Mouse (Mus musculus) myocyte (in vitro differentiated cells): ENCODE results near the gene Lrg1. TPM values are rescaled to one million over a fixed set of nuclear protein-coding genes. Genes with fewer than 3 reads are reported as not detected.

Source experiments
- H3K27me3 ChIP-seq: one replicate; pipeline ENCODE4 v1.6.1; 2011; ENCODE audit not compliant: control insufficient read depth, insufficient read depth, insufficient read length
- H3K36me3 ChIP-seq: one replicate; pipeline ENCODE4 v1.6.1; 2011; ENCODE audit not compliant: control insufficient read depth, insufficient read depth
- H3K4me2 ChIP-seq: one replicate; pipeline ENCODE4 v1.6.1; 2011; ENCODE audit warnings: low read depth, control low read depth
- H3K4me3 ChIP-seq: one replicate; pipeline ENCODE4 v1.5.1; 2011; ENCODE audit warnings: mild to moderate bottlenecking, control low read depth, moderate library complexity
- H3K79me2 ChIP-seq: one replicate; pipeline ENCODE4 v1.6.1; 2011; ENCODE audit not compliant: control insufficient read depth, insufficient read depth
- H3ac ChIP-seq: one replicate; pipeline ENCODE4 v1.6.1; 2011; ENCODE audit not compliant: control insufficient read depth, insufficient read length
- CEBPB ChIP-seq: IDR thresholded peaks from 2 replicates; pipeline ENCODE4 v1.6.1; 2011; ENCODE audit warnings: mild to moderate bottlenecking, moderate library complexity; ENCODE audit not compliant: poor library complexity, insufficient read depth, severe bottlenecking
- E2F4 ChIP-seq: IDR thresholded peaks from one replicate; pipeline ENCODE4 v1.6.1; 2011; ENCODE audit warnings: mild to moderate bottlenecking, control low read depth, moderate library complexity; ENCODE audit not compliant: insufficient read depth
- MAX ChIP-seq: IDR thresholded peaks from one replicate; pipeline ENCODE4 v1.6.1; 2011; ENCODE audit warnings: low read depth, mild to moderate bottlenecking, control low read depth
- MYOD1 ChIP-seq, 3 experiments: IDR thresholded peaks; one replicate each; pipeline ENCODE4 v1.6.1; 2011; ENCODE audit warnings: control low read depth in 2 of 3, low read depth in 2 of 3, mild to moderate bottlenecking in 2 of 3, moderate library complexity in 1 of 3; ENCODE audit not compliant: insufficient read length in 2 of 3, control insufficient read depth in 1 of 3
- MYOG ChIP-seq, 3 experiments: IDR thresholded peaks; one replicate each; pipeline ENCODE4 v1.6.1; 2011; ENCODE audit warnings: control low read depth in 2 of 3, low read depth in 2 of 3, mild to moderate bottlenecking in 2 of 3; ENCODE audit not compliant: insufficient read length in 2 of 3, control insufficient read depth in 1 of 3, insufficient read depth in 1 of 3
- POLR2A ChIP-seq: IDR thresholded peaks from one replicate; pipeline ENCODE4 v1.6.1; 2011; ENCODE audit warnings: low read depth, mild to moderate bottlenecking, control low read depth, moderate library complexity; ENCODE audit not compliant: insufficient read length
- POLR2AphosphoS2 ChIP-seq: IDR thresholded peaks from one replicate; pipeline ENCODE4 v1.6.1; 2011; ENCODE audit warnings: low read depth, control low read depth; ENCODE audit not compliant: insufficient read length
- REST ChIP-seq: IDR thresholded peaks from one replicate; pipeline ENCODE4 v1.6.1; 2011; ENCODE audit warnings: mild to moderate bottlenecking, control low read depth, moderate library complexity; ENCODE audit not compliant: insufficient read depth, insufficient read length
- SRF ChIP-seq: IDR thresholded peaks from one replicate; pipeline ENCODE4 v1.6.1; 2011; ENCODE audit warnings: low read depth; ENCODE audit not compliant: control insufficient read depth, insufficient read length
- TCF12 ChIP-seq: IDR thresholded peaks from one replicate; pipeline ENCODE4 v1.6.1; 2011; ENCODE audit warnings: mild to moderate bottlenecking, control low read depth; ENCODE audit not compliant: poor library complexity, insufficient read depth, severe bottlenecking
- TCF3 ChIP-seq: IDR thresholded peaks from one replicate; pipeline ENCODE4 v1.6.1; 2011; ENCODE audit warnings: low read depth, control low read depth; ENCODE audit not compliant: insufficient read length
- USF1 ChIP-seq: IDR thresholded peaks from one replicate; pipeline ENCODE4 v1.6.1; 2011; ENCODE audit warnings: low read depth, mild to moderate bottlenecking, control low read depth, moderate library complexity
- polyA plus RNA-seq: library from polyadenylated mRNA; unstranded; fragments of >200 nt; fragmentation: generic; extraction: Trizol; gene quantifications from one replicate; pipeline ENCODE4 v1.2.1, GENCODE M21; 2012; ENCODE audit warnings: missing spikeins

The Lrg1 gene
- 0.04 TPM for polyA plus RNA-seq

DNA sequence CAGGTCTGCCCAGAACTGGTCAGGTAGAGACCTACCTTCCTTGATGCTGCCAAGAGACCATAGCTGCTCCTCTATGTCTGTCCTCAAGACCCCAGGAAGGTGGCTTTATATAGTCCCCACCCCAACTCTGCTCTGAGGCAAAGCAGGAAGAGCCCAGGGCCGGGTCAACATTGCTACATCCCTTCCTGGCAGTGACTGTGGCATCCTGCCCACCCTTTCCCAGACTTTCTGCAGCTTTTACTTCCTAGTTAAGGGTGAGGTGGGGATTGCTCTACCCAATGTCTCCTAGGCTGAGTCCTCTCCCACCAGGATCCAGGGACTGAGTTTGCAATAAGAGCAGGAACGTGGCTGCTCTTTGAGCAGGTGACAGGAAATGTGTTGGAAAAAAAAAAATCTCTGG is at the start of gene Lrg1:
Gene Lrg1, minus strand, starts transcription at position 176 of the 400 bp plus-strand sequence.
- TF ChIP-seq MYOD1 (IDR thresholded peaks at IDR 0.05; ENCODE audit: control insufficient read depth in 1 of 3, insufficient read length in 2 of 3, low read depth in 2 of 3) (no peak), POLR2AphosphoS2 (no peak), MYOG (IDR thresholded peaks at IDR 0.05; ENCODE audit: control insufficient read depth in 1 of 3, insufficient read depth in 1 of 3, insufficient read length in 2 of 3, low read depth in 2 of 3) (no peak), USF1 (no peak)
- Histone ChIP-seq H3K27me3 (peaks cover 41% of the 10 kb centered on the region), H3K4me3 (no peak within 1 kb of the TSS)

DNA sequence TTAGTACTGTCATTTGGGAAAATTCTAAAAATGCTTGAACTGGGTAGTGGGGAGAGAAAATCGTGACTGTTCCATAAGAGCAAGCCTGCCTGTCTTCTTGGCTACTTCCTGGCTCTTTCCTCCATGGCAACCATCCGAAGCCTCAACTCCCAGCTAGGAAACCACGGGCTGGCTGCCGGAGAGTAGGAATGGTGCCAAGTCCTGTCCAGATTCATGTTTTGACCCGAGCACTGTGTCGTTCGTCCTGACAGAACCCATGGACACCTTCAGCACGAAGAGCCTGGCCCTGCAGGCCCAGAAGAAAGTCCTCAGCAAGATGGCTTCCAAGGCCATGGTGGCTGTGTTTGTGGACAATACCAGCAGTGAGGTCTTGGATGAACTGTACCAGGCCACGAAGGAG is 49.7 kb upstream of the Lrg1 start:
- Histone ChIP-seq H3K36me3 (peaks cover 3% of the 10 kb centered on the region), H3K79me2 (no peaks in the 10 kb centered on the region), H3K27me3 (no peaks in the 10 kb centered on the region), H3ac (no peak overlapping the region), H3K4me2 (no peak overlapping the region), H3K4me3 (no peak overlapping the region)
- TF ChIP-seq REST (no peak), MYOG (IDR thresholded peaks at IDR 0.05; ENCODE audit: control insufficient read depth in 1 of 3, insufficient read depth in 1 of 3, insufficient read length in 2 of 3, low read depth in 2 of 3) (no peak), TCF12 (no peak), SRF (no peak), POLR2A (no peak), MYOD1 (IDR thresholded peaks at IDR 0.05; ENCODE audit: control insufficient read depth in 1 of 3, insufficient read length in 2 of 3, low read depth in 2 of 3) (no peak), TCF3 (no peak), POLR2AphosphoS2 (no peak), MAX (no peak), E2F4 (no peak), CEBPB (no peak), USF1 (no peak)

More for the DNA sequence above, at the start of gene Lrg1:
- H3K79me2 ChIP-seq: no peaks in the 10 kb centered on the region
- H3K4me2 ChIP-seq: no peak within 1 kb of the TSS
- no peaks in the 10 kb centered on the region for H3K36me3 ChIP-seq
- H3ac ChIP-seq: no peak within 1 kb of the TSS

DNA sequence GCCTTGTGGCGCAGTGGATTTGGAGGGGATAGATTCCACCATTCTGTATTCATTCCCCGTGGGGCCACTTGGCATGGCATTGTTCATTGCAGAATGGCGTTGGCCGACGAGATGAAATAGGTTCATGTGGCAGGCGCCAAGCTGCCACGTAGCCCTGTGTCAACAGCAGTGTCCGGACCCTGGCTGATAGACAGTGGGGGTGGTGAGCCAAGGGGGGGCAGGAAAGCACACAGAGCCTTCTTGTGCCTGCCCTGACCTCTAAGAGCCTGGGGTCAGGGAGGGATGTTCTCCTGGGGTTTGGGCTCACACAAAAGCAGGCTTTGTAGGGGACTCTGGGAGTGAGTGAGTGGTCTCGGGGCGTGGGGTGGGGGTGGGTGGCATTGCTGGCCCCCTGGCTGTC is 48.8 kb upstream of the Lrg1 start:
- Histone ChIP-seq H3K36me3 (peaks cover 1% of the 10 kb centered on the region), H3K4me3 (no peak overlapping the region), H3K4me2 (no peak overlapping the region), H3K27me3 (no peaks in the 10 kb centered on the region), H3ac (no peak overlapping the region), H3K79me2 (no peaks in the 10 kb centered on the region)
- TF ChIP-seq USF1 (no peak), REST (no peak), CEBPB (no peak), TCF12 (no peak), MYOG (IDR thresholded peaks at IDR 0.05; ENCODE audit: control insufficient read depth in 1 of 3, insufficient read depth in 1 of 3, insufficient read length in 2 of 3, low read depth in 2 of 3) (no peak), POLR2AphosphoS2 (no peak), MAX (no peak), MYOD1 (IDR thresholded peaks at IDR 0.05; ENCODE audit: control insufficient read depth in 1 of 3, insufficient read length in 2 of 3, low read depth in 2 of 3) (no peak), SRF (no peak), TCF3 (no peak), POLR2A (no peak), E2F4 (no peak)

DNA sequence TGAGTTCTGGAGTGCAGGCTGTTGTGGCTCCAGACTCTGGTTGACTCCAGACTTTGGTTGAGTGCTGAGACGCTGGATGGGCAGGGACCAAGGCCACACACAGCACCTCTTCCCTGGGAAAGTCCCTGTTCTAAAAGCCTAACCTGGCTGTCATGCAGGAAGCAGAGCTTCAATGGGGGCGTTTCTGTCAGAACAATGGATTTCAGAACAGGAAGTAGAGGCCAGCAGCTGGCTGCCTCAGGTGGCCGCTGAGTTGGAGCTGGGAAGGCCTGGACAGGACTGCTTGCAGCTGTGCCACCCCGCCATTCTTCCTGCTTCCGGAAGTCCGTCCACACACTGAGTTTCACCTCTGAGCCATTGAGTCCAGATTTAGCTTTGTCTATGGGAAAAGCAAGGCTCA is 48.0 kb upstream of the Lrg1 start:
- no peaks in the 10 kb centered on the region for H3K36me3 ChIP-seq
- no peak overlapping the region for H3K4me3 ChIP-seq
- no peaks in the 10 kb centered on the region for H3K79me2 ChIP-seq
- H3ac ChIP-seq: no peak overlapping the region
- no peak overlapping the region for H3K4me2 ChIP-seq
- TF ChIP-seq REST: no peak
- no peak for TF ChIP-seq USF1
- TF ChIP-seq TCF3: no peak
- no peak for TF ChIP-seq POLR2A
- peak in 1 of 3 experiments; percentile 3 for TF ChIP-seq MYOG (IDR thresholded peaks at IDR 0.05; ENCODE audit: control insufficient read depth in 1 of 3, insufficient read depth in 1 of 3, insufficient read length in 2 of 3, low read depth in 2 of 3)
- TF ChIP-seq SRF: no peak
- no peak for TF ChIP-seq TCF12
- TF ChIP-seq E2F4: no peak
- H3K27me3 ChIP-seq: no peaks in the 10 kb centered on the region

DNA sequence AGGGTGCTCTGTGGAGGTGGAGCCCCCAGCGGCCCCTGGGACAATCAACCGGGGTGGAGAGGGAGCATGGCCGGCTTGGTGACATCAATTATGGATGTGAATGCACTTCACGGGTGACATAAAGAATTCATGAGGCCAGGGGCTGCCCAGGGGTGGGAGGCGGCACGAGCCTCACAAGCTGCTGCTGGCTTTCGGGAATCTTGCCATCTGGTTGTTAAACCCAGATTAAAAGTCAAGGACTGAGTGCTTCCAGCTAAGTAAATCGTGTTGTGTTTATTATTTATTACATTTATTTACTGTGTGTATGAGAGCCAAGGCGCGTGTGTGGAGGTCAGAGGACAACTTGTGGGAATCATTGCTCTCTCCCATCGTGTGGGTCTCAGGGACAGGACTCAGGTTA is 43.9 kb upstream of the Lrg1 start:
- Histone ChIP-seq H3K79me2 (no peaks in the 10 kb centered on the region), H3ac (no peak overlapping the region), H3K4me3 (no peak overlapping the region), H3K27me3 (no peaks in the 10 kb centered on the region), H3K4me2 (no peak overlapping the region), H3K36me3 (no peaks in the 10 kb centered on the region)
- no peak for TF ChIP-seq CEBPB
- TF ChIP-seq TCF12: no peak
- no peak for TF ChIP-seq SRF
- no peak for TF ChIP-seq POLR2AphosphoS2
- TF ChIP-seq MYOG (IDR thresholded peaks at IDR 0.05; ENCODE audit: control insufficient read depth in 1 of 3, insufficient read depth in 1 of 3, insufficient read length in 2 of 3, low read depth in 2 of 3): no peak
- TF ChIP-seq E2F4: no peak
- TF ChIP-seq TCF3: no peak
- no peak for TF ChIP-seq MYOD1 (IDR thresholded peaks at IDR 0.05; ENCODE audit: control insufficient read depth in 1 of 3, insufficient read length in 2 of 3, low read depth in 2 of 3)
- no peak for TF ChIP-seq REST
